Mouse (Mus musculus) MEL (cell line): ENCODE data around the gene Tnrc18. TPM values are rescaled to one million over a fixed set of nuclear protein-coding genes. Genes with fewer than 3 reads are reported as not detected.

Experiments used
- DNase-seq: peaks from one replicate; pipeline ENCODE4 v3.0.0; 2011; ENCODE audit warnings: low read depth, low spot score
- H3K27ac ChIP-seq: 2 replicates; pipeline ENCODE4 v1.5.1; 2012; ENCODE audit warnings: low read depth, mild to moderate bottlenecking, control low read depth, low read length, moderate library complexity; ENCODE audit not compliant: control insufficient read depth
- H3K27me3 ChIP-seq, 2 experiments: fragments of 150-350 bp in 1 of 2; sonication (generic) in 1 of 2; 2 replicates each; pipeline ENCODE4 v1.6.1; 2012; ENCODE audit warnings: low read length in 2 of 2, mild to moderate bottlenecking in 2 of 2, improper control_type of control experiment in 1 of 2, moderate library complexity in 1 of 2; ENCODE audit not compliant: insufficient read depth in 2 of 2, control insufficient read depth in 1 of 2
- H3K36me3 ChIP-seq, 2 experiments: 2 replicates each; pipeline ENCODE4 v1.6.1; 2012 to 2014; ENCODE audit warnings: low read length in 2 of 2, improper control_type of control experiment in 1 of 2, inconsistent platforms in 1 of 2, mild to moderate bottlenecking in 1 of 2; ENCODE audit not compliant: insufficient read depth in 2 of 2, control insufficient read depth in 1 of 2
- H3K4me1 ChIP-seq, 2 experiments: fragments of 150-350 bp in 1 of 2; sonication (generic) in 1 of 2; 2 replicates each; pipeline ENCODE4 v1.6.1; 2012; ENCODE audit warnings: low read length in 2 of 2, improper control_type of control experiment in 1 of 2, mild to moderate bottlenecking in 1 of 2; ENCODE audit not compliant: insufficient read depth in 2 of 2, control insufficient read depth in 1 of 2
- H3K4me3 ChIP-seq, 2 experiments: fragments of 150-350 bp in 1 of 2; sonication (generic) in 1 of 2; 2 replicates each; pipeline ENCODE4 v1.5.1; 2012; ENCODE audit warnings: low read depth in 2 of 2, low read length in 2 of 2, mild to moderate bottlenecking in 2 of 2, moderate library complexity in 2 of 2, control low read depth in 1 of 2, improper control_type of control experiment in 1 of 2; ENCODE audit not compliant: control insufficient read depth in 1 of 2, insufficient read depth in 1 of 2
- H3K79me2 ChIP-seq: 2 replicates; pipeline ENCODE4 v1.6.1; 2012; ENCODE audit warnings: mild to moderate bottlenecking, low read length, moderate library complexity; ENCODE audit not compliant: control insufficient read depth, poor library complexity, insufficient read depth
- H3K9ac ChIP-seq: 2 replicates; pipeline ENCODE4 v1.6.1; 2012; ENCODE audit warnings: low read depth, mild to moderate bottlenecking, control low read depth, low read length, moderate library complexity; ENCODE audit not compliant: control insufficient read depth, poor library complexity, severe bottlenecking
- H3K9me3 ChIP-seq: fragments of 150-350 bp; sonication (generic); replicated peaks from 2 replicates; pipeline ENCODE4 v1.6.1; 2012; ENCODE audit warnings: mild to moderate bottlenecking, low read length, improper control_type of control experiment, moderate library complexity; ENCODE audit not compliant: insufficient read depth
- CHD1 ChIP-seq: IDR thresholded peaks from 2 replicates; pipeline ENCODE4 v1.6.1; 2012; ENCODE audit warnings: low read depth, mild to moderate bottlenecking, inconsistent platforms, low read length, improper control_type of control experiment
- CHD2 ChIP-seq: IDR thresholded peaks from 2 replicates; pipeline ENCODE4 v1.6.1; 2011; ENCODE audit warnings: low read length, improper control_type of control experiment
- CTCF ChIP-seq, 3 experiments: IDR thresholded peaks in 2 of 3; conservative IDR thresholded peaks in 1 of 3; 2 replicates each; pipeline ENCODE4 v1.5.1; 2011 to 2012; ENCODE audit warnings: low read length in 3 of 3, low read depth in 2 of 3, mild to moderate bottlenecking in 2 of 3, improper control_type of control experiment in 1 of 3, inconsistent platforms in 1 of 3, mixed read lengths in 1 of 3, moderate library complexity in 1 of 3; ENCODE audit not compliant: control insufficient read depth in 1 of 3, insufficient read depth in 1 of 3, poor library complexity in 1 of 3, severe bottlenecking in 1 of 3
- E2F4 ChIP-seq: IDR thresholded peaks from 2 replicates; pipeline ENCODE4 v1.6.1; 2011; ENCODE audit warnings: low read depth, low read length, improper control_type of control experiment, borderline replicate concordance
- EP300 ChIP-seq, 2 experiments: IDR thresholded peaks; 2 replicates each; pipeline ENCODE4 v1.6.1; 2011; ENCODE audit warnings: improper control_type of control experiment in 2 of 2, low read length in 2 of 2, low read depth in 1 of 2, mild to moderate bottlenecking in 1 of 2
- GABPA ChIP-seq: IDR thresholded peaks from 2 replicates; pipeline ENCODE4 v1.6.1; 2012; ENCODE audit warnings: low read depth, mild to moderate bottlenecking, inconsistent platforms, low read length, improper control_type of control experiment, moderate library complexity
- GATA1 ChIP-seq: IDR thresholded peaks from 2 replicates; pipeline ENCODE4 v1.6.1; 2011; ENCODE audit warnings: low read depth, low read length, improper control_type of control experiment
- JUND ChIP-seq: IDR thresholded peaks from 2 replicates; pipeline ENCODE4 v1.6.1; 2011; ENCODE audit warnings: low read depth, mild to moderate bottlenecking, improper control_type of control experiment, low read length
- KAT2A ChIP-seq: conservative IDR thresholded peaks from 2 replicates; pipeline ENCODE4 v1.6.1; 2012; ENCODE audit warnings: low read depth, low read length, improper control_type of control experiment, inconsistent platforms
- MAX ChIP-seq: IDR thresholded peaks from 2 replicates; pipeline ENCODE4 v1.6.1; 2011; ENCODE audit warnings: low read length, improper control_type of control experiment
- MXI1 ChIP-seq: IDR thresholded peaks from 2 replicates; pipeline ENCODE4 v1.6.1; 2011; ENCODE audit warnings: mild to moderate bottlenecking, low read depth, low read length, improper control_type of control experiment
- MYC ChIP-seq: IDR thresholded peaks from 2 replicates; pipeline ENCODE4 v1.6.1; 2011; ENCODE audit warnings: low read depth, mild to moderate bottlenecking, low read length, improper control_type of control experiment, moderate library complexity
- NRF1 ChIP-seq: IDR thresholded peaks from 2 replicates; pipeline ENCODE4 v1.6.1; 2014; ENCODE audit warnings: low read depth, mild to moderate bottlenecking, inconsistent platforms, low read length, improper control_type of control experiment, moderate library complexity; ENCODE audit not compliant: poor library complexity, insufficient read depth, severe bottlenecking
- POLR2A ChIP-seq, 2 experiments: IDR thresholded peaks; 2 replicates each; pipeline ENCODE4 v1.6.1; 2011 to 2012; ENCODE audit warnings: low read length in 2 of 2, mild to moderate bottlenecking in 2 of 2, control low read depth in 1 of 2, improper control_type of control experiment in 1 of 2, low read depth in 1 of 2, moderate library complexity in 1 of 2; ENCODE audit not compliant: control insufficient read depth in 1 of 2, insufficient read depth in 1 of 2, poor library complexity in 1 of 2
- POLR2AphosphoS2 ChIP-seq: IDR thresholded peaks from 2 replicates; pipeline ENCODE4 v1.6.1; 2011; ENCODE audit warnings: low read length, improper control_type of control experiment
- RAD21 ChIP-seq: IDR thresholded peaks from 2 replicates; pipeline ENCODE4 v1.6.1; 2011; ENCODE audit warnings: mild to moderate bottlenecking, low read depth, low read length, improper control_type of control experiment
- RCOR1 ChIP-seq: IDR thresholded peaks from 2 replicates; pipeline ENCODE4 v1.6.1; 2012; ENCODE audit warnings: low read depth, mild to moderate bottlenecking, inconsistent platforms, low read length, improper control_type of control experiment
- SIN3A ChIP-seq: IDR thresholded peaks from 2 replicates; pipeline ENCODE4 v1.6.1; 2012; ENCODE audit warnings: low read length, improper control_type of control experiment, inconsistent platforms
- SMC3 ChIP-seq: IDR thresholded peaks from 2 replicates; pipeline ENCODE4 v1.6.1; 2011; ENCODE audit warnings: low read depth, low read length, improper control_type of control experiment
- TAL1 ChIP-seq: IDR thresholded peaks from 2 replicates; pipeline ENCODE4 v1.6.1; 2012; ENCODE audit warnings: mild to moderate bottlenecking, inconsistent platforms, low read length, moderate library complexity, mixed read lengths
- TBP ChIP-seq: IDR thresholded peaks from 2 replicates; pipeline ENCODE4 v1.8.0; 2011; ENCODE audit warnings: low read depth, low read length, improper control_type of control experiment
- TCF12 ChIP-seq: IDR thresholded peaks from 2 replicates; pipeline ENCODE4 v1.6.1; 2014; ENCODE audit warnings: low read depth, mild to moderate bottlenecking, inconsistent platforms, low read length, improper control_type of control experiment, moderate library complexity
- UBTF ChIP-seq: IDR thresholded peaks from 2 replicates; pipeline ENCODE4 v1.6.1; 2012; ENCODE audit warnings: low read depth, mild to moderate bottlenecking, inconsistent platforms, low read length, improper control_type of control experiment, moderate library complexity, borderline replicate concordance; ENCODE audit not compliant: insufficient read depth
- USF1 ChIP-seq: IDR thresholded peaks from 2 replicates; pipeline ENCODE4 v1.6.1; 2014; ENCODE audit warnings: low read depth, mild to moderate bottlenecking, inconsistent platforms, low read length, improper control_type of control experiment, moderate library complexity
- USF2 ChIP-seq, 2 experiments: IDR thresholded peaks; 2 replicates each; pipeline ENCODE4 v1.6.1; 2011 to 2012; ENCODE audit warnings: improper control_type of control experiment in 2 of 2, low read length in 2 of 2, borderline replicate concordance in 1 of 2, inconsistent platforms in 1 of 2, low read depth in 1 of 2, mild to moderate bottlenecking in 1 of 2; ENCODE audit not compliant: insufficient read depth in 1 of 2
- ZC3H11A ChIP-seq: IDR thresholded peaks from 2 replicates; pipeline ENCODE4 v1.6.1; 2012; ENCODE audit warnings: low read depth, mild to moderate bottlenecking, inconsistent platforms, low read length, improper control_type of control experiment
- ZMIZ1 ChIP-seq: IDR thresholded peaks from 2 replicates; pipeline ENCODE4 v1.6.1; 2012; ENCODE audit warnings: low read depth, mild to moderate bottlenecking, inconsistent platforms, low read length, improper control_type of control experiment, moderate library complexity
- polyA plus RNA-seq, 2 experiments: library from polyadenylated mRNA; stranded (reverse) in 1 of 2; unstranded in 1 of 2; fragments of >175 nt in 1 of 2; fragments of >200 nt in 1 of 2; gene quantifications; 2 replicates each; pipeline versions ENCODE4 v1.2.1 to v1.2.4; 2012; ENCODE audit warnings: low replicate concordance in 2 of 2, low read depth in 1 of 2; ENCODE audit not compliant: insufficient read length in 2 of 2, insufficient read depth in 1 of 2, missing spikeins in 1 of 2
- total RNA-seq: library from RNA; depleted of rRNA; stranded (reverse); fragments of 300-350 nt; gene quantifications from 2 replicates; pipeline ENCODE4 v1.2.3, GENCODE M21; 2012

Tnrc18 gene
- total and polyA plus RNA-seq, 3 experiments, result 0.31 to 3.4 TPM; not detected in 1

DNA sequence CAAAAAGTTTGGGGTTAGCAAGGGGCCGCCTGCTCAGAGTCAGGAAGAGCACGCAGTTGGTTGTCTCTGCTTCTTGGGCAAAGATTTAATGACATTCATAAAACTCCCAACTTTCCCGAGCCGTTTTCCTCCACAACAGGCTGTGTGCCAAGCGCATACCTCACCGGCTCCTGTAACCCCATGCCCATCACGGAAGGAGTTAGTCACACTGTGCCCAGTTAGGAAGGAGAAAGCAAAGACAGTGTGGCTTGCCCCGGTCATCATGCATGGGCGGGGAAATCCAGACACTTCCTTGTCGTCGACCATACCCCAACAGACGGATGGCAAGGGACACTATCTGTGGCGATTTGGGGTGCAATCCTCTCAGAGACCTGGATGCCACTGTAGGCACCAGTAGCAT lies 19.8 kb downstream of the Tnrc18 start:
- H3K79me2 ChIP-seq, result no peaks in the 10 kb centered on the region
- no peak for DNase-seq
- TF ChIP-seq USF2 (IDR thresholded peaks at IDR 0.05; ENCODE audit: borderline replicate concordance in 1 of 2, insufficient read depth in 1 of 2, low read depth in 1 of 2, low read length in 2 of 2) (no peak), USF1 (no peak), RCOR1 (no peak), E2F4 (no peak), SMC3 (no peak), MAX (no peak), EP300 (IDR thresholded peaks at IDR 0.05; ENCODE audit: low read depth in 1 of 2, low read length in 2 of 2) (no peak), SIN3A (no peak), KAT2A (no peak), GATA1 (no peak), POLR2A (IDR thresholded peaks at IDR 0.05; ENCODE audit: control insufficient read depth in 1 of 2, insufficient read depth in 1 of 2, low read depth in 1 of 2, low read length in 2 of 2, poor library complexity in 1 of 2) (no peak), MXI1 (no peak), UBTF (no peak), CTCF (IDR thresholded peaks at IDR 0.05 in 2 of 3, conservative IDR thresholded peaks at IDR 0.05 in 1 of 3; ENCODE audit: control insufficient read depth in 1 of 3, insufficient read depth in 1 of 3, low read depth in 2 of 3, low read length in 3 of 3, poor library complexity in 1 of 3, severe bottlenecking in 1 of 3) (no peak), CHD2 (no peak), MYC (no peak), GABPA (no peak), ZC3H11A (no peak), JUND (no peak)
- no peak overlapping the region for H3K4me3 ChIP-seq
- no peak overlapping the region for H3K27ac ChIP-seq
- H3K9ac ChIP-seq, result no peak overlapping the region
- H3K9me3 ChIP-seq, result no peaks in the 10 kb centered on the region
- no peaks in the 10 kb centered on the region for H3K27me3 ChIP-seq
- peaks cover 0 to 11% of the 10 kb centered on the region in 2 experiments; a peak in 2 of 4 replicates for H3K36me3 ChIP-seq
- H3K4me1 ChIP-seq, result peaks cover 8 to 31% of the 10 kb centered on the region in 2 experiments; a peak in 3 of 4 replicates

DNA sequence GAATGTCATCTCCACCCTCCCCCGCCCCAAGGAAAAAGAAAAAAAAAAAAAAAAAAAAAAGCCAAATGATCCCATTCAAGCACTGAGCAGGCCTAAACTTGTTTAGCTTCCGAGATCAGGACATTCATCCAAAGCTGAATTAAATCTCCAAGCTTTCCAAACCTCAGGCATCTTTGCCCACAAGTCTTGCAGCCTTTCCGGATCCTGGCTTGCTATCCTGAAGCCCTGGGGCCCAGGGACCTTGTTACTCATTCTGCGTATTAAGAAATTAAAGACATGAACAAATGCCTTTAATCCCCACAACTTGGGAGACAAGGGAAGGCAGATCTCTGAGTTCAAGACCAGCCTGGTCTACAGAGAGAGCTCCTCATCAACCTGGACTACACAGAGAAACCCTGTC lies 20.5 kb downstream of the Tnrc18 start:
- Histone ChIP-seq H3K36me3 (peaks cover 0 to 11% of the 10 kb centered on the region in 2 experiments; a peak in 2 of 4 replicates), H3K9me3 (no peaks in the 10 kb centered on the region), H3K4me1 (peaks cover 8 to 26% of the 10 kb centered on the region in 2 experiments; a peak in 3 of 4 replicates), H3K27ac (no peak overlapping the region), H3K27me3 (no peaks in the 10 kb centered on the region), H3K79me2 (no peaks in the 10 kb centered on the region), H3K9ac (no peak overlapping the region), H3K4me3 (no peak overlapping the region)
- DNase-seq, result no peak
- TF ChIP-seq USF2 (IDR thresholded peaks at IDR 0.05; ENCODE audit: borderline replicate concordance in 1 of 2, insufficient read depth in 1 of 2, low read depth in 1 of 2, low read length in 2 of 2) (no peak), CHD1 (no peak), MAX (no peak), SIN3A (no peak), POLR2AphosphoS2 (no peak), ZMIZ1 (no peak), CHD2 (no peak), TCF12 (no peak), USF1 (no peak), TAL1 (no peak), E2F4 (no peak), RAD21 (no peak), NRF1 (no peak), MYC (no peak), TBP (no peak)
